Mouse (Mus musculus) limb, embryonic 10.5 days (tissue): ENCODE data around the gene Dus2. TPM values are rescaled to one million over a fixed set of nuclear protein-coding genes. Genes with fewer than 3 reads are reported as not detected.

Source experiments
- DNase-seq: peaks from one replicate; pipeline ENCODE4 v3.0.0-alpha.2; 2017; ENCODE audit warnings: low spot score
- H3K27ac ChIP-seq: fragments of 300-500 bp; sonication (generic); 2 replicates; pipeline ENCODE4 v1.5.1; 2016; ENCODE audit warnings: mild to moderate bottlenecking
- H3K27me3 ChIP-seq: fragments of 300-500 bp; sonication (generic); 2 replicates; pipeline ENCODE4 v1.6.1; 2016; ENCODE audit warnings: low read depth, mild to moderate bottlenecking; ENCODE audit not compliant: poor library complexity, severe bottlenecking
- H3K36me3 ChIP-seq: fragments of 300-500 bp; sonication (generic); 2 replicates; pipeline ENCODE4 v1.6.1; 2016; ENCODE audit warnings: mild to moderate bottlenecking, moderate library complexity
- H3K4me1 ChIP-seq: fragments of 300-500 bp; sonication (generic); 2 replicates; pipeline ENCODE4 v1.6.1; 2016
- H3K4me3 ChIP-seq: fragments of 300-500 bp; sonication (generic); 2 replicates; pipeline ENCODE4 v1.5.1; 2016; ENCODE audit warnings: mild to moderate bottlenecking, moderate library complexity
- H3K9me3 ChIP-seq: fragments of 300-500 bp; sonication (generic); replicated peaks from 2 replicates; pipeline ENCODE4 v1.6.1; 2016; ENCODE audit warnings: mild to moderate bottlenecking
- WGBS: fragments of 180-500 bp; shearing (Covaris S2); methylation state at CpG from one replicate; pipeline ENCODE4 v1.1.7; 2016; 5-methylcytosine and 5-hydroxymethylcytosine counted together
- polyA plus RNA-seq: library from polyadenylated mRNA; unstranded; fragments of >200 nt; fragmentation: Nextera tagmentation; extraction: Ambion mirVana; gene quantifications from 2 replicates; pipeline ENCODE4 v1.2.1, GENCODE M21; 2016

Gene Dus2
- 23.3 and 23.7 TPM in 2 replicates for polyA plus RNA-seq

GRCm38 (mm10) chr8:105990856-105991387 is at the start of gene Dus2:
Dus2 (plus strand) TSS chr8:105991337.
- 11% methylated on average over 15 of the region's 15 CpGs for WGBS
- H3K4me1 ChIP-seq: peaks cover 11% of the 10 kb centered on the region; the same call in 1 of the 2 replicates

GRCm38 (mm10) chr8:105942026-105942425 is 49.1 kb upstream of the Dus2 start:
- Histone ChIP-seq H3K36me3 (peaks cover 70% of the 10 kb centered on the region), H3K9me3 (no peaks in the 10 kb centered on the region), H3K27ac (no peak overlapping the region), H3K4me1 (peaks cover 14% of the 10 kb centered on the region), H3K4me3 (no peak overlapping the region), H3K27me3 (no peaks in the 10 kb centered on the region)
- DNase-seq: no peak
- WGBS: 95% methylated on average over 11 of the region's 11 CpGs

More at GRCm38 (mm10) chr8:105990856-105991387, at the start of gene Dus2:
- H3K4me3 ChIP-seq: 0 out of 2 replicates have a peak within 1 kb of the TSS, but pooled peaks have one; percentile 14
- peak within 1 kb of the TSS; percentile 72 for H3K27ac ChIP-seq
- H3K36me3 ChIP-seq: no peaks in the 10 kb centered on the region
- peaks cover 6% of the 10 kb centered on the region for H3K27me3 ChIP-seq
- no peaks in the 10 kb centered on the region for H3K9me3 ChIP-seq
- peak; percentile 91 for DNase-seq

- Histone ChIP-seq H3K27me3 (no peaks in the 10 kb centered on the region), H3K27ac (no peak overlapping the region), H3K4me3 (no peak overlapping the region), H3K4me1 (peaks cover 9% of the 10 kb centered on the region), H3K36me3 (peaks cover 75% of the 10 kb centered on the region), H3K9me3 (no peaks in the 10 kb centered on the region)
- DNase-seq: no peak
- WGBS: 94% methylated on average over 5 of the region's 5 CpGs
Observed at GRCm38 (mm10) chr8:105942542-105942941, 48.6 kb upstream of the Dus2 start.

- no peak within 1 kb of the TSS for H3K4me3 ChIP-seq
- H3K9me3 ChIP-seq: no peaks in the 10 kb centered on the region
- H3K4me1 ChIP-seq: peaks cover 1% of the 10 kb centered on the region; the same call in 1 of the 2 replicates
- no peaks in the 10 kb centered on the region for H3K27me3 ChIP-seq
- 92% methylated on average over 8 of the region's 8 CpGs for WGBS
- no peak within 1 kb of the TSS for H3K27ac ChIP-seq
- DNase-seq: no peak
- peaks cover 83% of the 10 kb centered on the region for H3K36me3 ChIP-seq
Observed at GRCm38 (mm10) chr8:105943321-105943739, 47.8 kb upstream of the Dus2 start, which contains the start of gene Lcat. Lcat (minus strand) TSS chr8:105943382.

- 94% methylated on average over 10 of the region's 10 CpGs for WGBS
- no peak for DNase-seq
- Histone ChIP-seq H3K36me3 (peaks cover 96% of the 10 kb centered on the region), H3K4me1 (peaks cover 12% of the 10 kb centered on the region), H3K4me3 (no peak overlapping the region), H3K27me3 (no peaks in the 10 kb centered on the region), H3K9me3 (no peaks in the 10 kb centered on the region), H3K27ac (no peak overlapping the region)
Observed at GRCm38 (mm10) chr8:105949350-105949749, 41.8 kb upstream of the Dus2 start.

- Histone ChIP-seq H3K36me3 (peaks cover 93% of the 10 kb centered on the region), H3K4me3 (no peak overlapping the region), H3K4me1 (peaks cover 12% of the 10 kb centered on the region), H3K27ac (peak overlapping the region; percentile 22; the same call in 1 of the 2 replicates), H3K27me3 (no peaks in the 10 kb centered on the region), H3K9me3 (no peaks in the 10 kb centered on the region)
- 60% methylated on average over 7 of the region's 7 CpGs for WGBS
- DNase-seq: no peak
Observed at GRCm38 (mm10) chr8:105951057-105951659, 40.0 kb upstream of the Dus2 start.

- Histone ChIP-seq H3K4me1 (peaks cover 8% of the 10 kb centered on the region), H3K4me3 (no peak overlapping the region), H3K36me3 (peaks cover 88% of the 10 kb centered on the region), H3K27me3 (no peaks in the 10 kb centered on the region), H3K27ac (no peak overlapping the region), H3K9me3 (no peaks in the 10 kb centered on the region)
- DNase-seq: no peak
- WGBS: 92% methylated on average over 4 of the region's 4 CpGs
Observed at GRCm38 (mm10) chr8:105956556-105956955, 34.6 kb upstream of the Dus2 start.

- H3K9me3 ChIP-seq: no peaks in the 10 kb centered on the region
- H3K4me1 ChIP-seq: peaks cover 7% of the 10 kb centered on the region
- H3K27me3 ChIP-seq: no peaks in the 10 kb centered on the region
- H3K27ac ChIP-seq: no peak overlapping the region
- DNase-seq: no peak
- no peak overlapping the region for H3K4me3 ChIP-seq
- 67% methylated on average over 3 of the region's 4 CpGs for WGBS
- H3K36me3 ChIP-seq: peaks cover 78% of the 10 kb centered on the region
Observed at GRCm38 (mm10) chr8:105957813-105958212, 33.3 kb upstream of the Dus2 start.

- H3K4me1 ChIP-seq: peaks cover 16% of the 10 kb centered on the region
Observed at GRCm38 (mm10) chr8:105959350-105959749, 31.8 kb upstream of the Dus2 start.

GRCm38 (mm10) chr8:105961101-105961500 is 30.0 kb upstream of the Dus2 start:
- no peak for DNase-seq
- Histone ChIP-seq H3K4me3 (no peak overlapping the region), H3K9me3 (no peaks in the 10 kb centered on the region), H3K27ac (no peak overlapping the region), H3K4me1 (peaks cover 33% of the 10 kb centered on the region), H3K36me3 (peaks cover 53% of the 10 kb centered on the region), H3K27me3 (no peaks in the 10 kb centered on the region)
- WGBS: 79% methylated on average over 14 of the region's 14 CpGs

More at GRCm38 (mm10) chr8:105959350-105959749, 31.8 kb upstream of the Dus2 start:
- H3K27me3 ChIP-seq: no peaks in the 10 kb centered on the region
- no peak overlapping the region for H3K4me3 ChIP-seq
- no peak for DNase-seq
- no peak overlapping the region for H3K27ac ChIP-seq
- 94% methylated on average over 7 of the region's 7 CpGs for WGBS
- peaks cover 67% of the 10 kb centered on the region for H3K36me3 ChIP-seq
- no peaks in the 10 kb centered on the region for H3K9me3 ChIP-seq

- Histone ChIP-seq H3K4me1 (peaks cover 36% of the 10 kb centered on the region), H3K27ac (no peak overlapping the region), H3K9me3 (no peaks in the 10 kb centered on the region), H3K36me3 (peaks cover 49% of the 10 kb centered on the region), H3K27me3 (no peaks in the 10 kb centered on the region), H3K4me3 (no peak overlapping the region)
- DNase-seq: no peak
- 87% methylated on average over 10 of the region's 10 CpGs for WGBS
Observed at GRCm38 (mm10) chr8:105961536-105961935, 29.6 kb upstream of the Dus2 start.

- H3K27me3 ChIP-seq: peaks cover 14% of the 10 kb centered on the region
- no peaks in the 10 kb centered on the region for H3K9me3 ChIP-seq
- peaks cover 41% of the 10 kb centered on the region for H3K4me1 ChIP-seq
- peaks cover 20% of the 10 kb centered on the region for H3K36me3 ChIP-seq
- 66% methylated on average over 12 of the region's 12 CpGs for WGBS
- peak overlapping the region; percentile 87 for H3K4me3 ChIP-seq
- DNase-seq: no peak
- H3K27ac ChIP-seq: peak overlapping the region; percentile 93
Observed at GRCm38 (mm10) chr8:105964506-105965265, 26.5 kb upstream of the Dus2 start.
